Mouse (Mus musculus) retina, postnatal 1 day (tissue): ENCODE data around the gene Adam21.

Source experiments
- DNase-seq: peaks from one replicate; pipeline ENCODE4 v3.0.0-alpha.2; 2012

The Adam21 gene

DNA sequence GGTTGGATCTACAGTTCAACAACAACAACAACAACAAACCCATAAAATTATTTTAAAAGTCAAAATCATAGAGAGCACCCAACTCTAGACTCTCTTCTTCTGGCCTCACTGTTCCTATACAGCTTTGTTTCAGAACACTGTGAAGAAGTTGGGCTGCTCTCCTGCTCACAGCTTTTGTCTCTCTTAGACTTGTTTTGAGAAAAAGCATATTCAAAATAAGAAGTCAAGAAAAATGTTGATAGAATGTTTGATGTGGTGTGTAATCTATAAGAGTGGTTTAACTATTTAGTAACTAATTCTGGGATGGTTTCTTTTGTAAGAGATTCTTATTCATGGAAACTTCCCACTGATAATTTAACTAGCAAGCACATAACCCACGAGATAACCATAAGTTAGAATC is at the start of gene Adam21:
TSS of gene Adam21 (minus strand) at position 101 of the 400 bp plus-strand sequence.
- no peak for DNase-seq

DNA sequence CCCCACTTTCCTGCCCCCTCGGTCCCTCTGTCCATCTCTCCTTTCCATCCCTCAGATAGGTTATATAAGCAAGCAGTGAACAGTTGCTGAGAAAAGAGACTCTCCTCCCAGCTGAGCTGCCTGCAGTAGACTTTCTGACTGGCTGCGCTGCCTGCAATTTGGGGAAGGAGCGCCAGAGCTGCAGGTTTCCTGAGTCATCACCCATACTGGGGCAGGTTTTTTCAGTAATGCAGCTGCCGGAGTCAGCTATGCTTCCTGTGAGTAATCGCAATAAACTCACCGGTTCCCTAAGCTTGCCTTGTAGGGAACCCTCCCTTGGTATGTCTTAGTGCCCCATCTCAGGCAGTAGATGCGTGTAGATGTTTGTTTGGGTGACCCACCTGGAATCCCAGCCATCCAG is 48.7 kb upstream of the Adam21 start:
- no peak for DNase-seq

GRCm38 (mm10) chr12:81615807-81616206 is 47.5 kb upstream of the Adam21 start:
- no peak for DNase-seq

DNA sequence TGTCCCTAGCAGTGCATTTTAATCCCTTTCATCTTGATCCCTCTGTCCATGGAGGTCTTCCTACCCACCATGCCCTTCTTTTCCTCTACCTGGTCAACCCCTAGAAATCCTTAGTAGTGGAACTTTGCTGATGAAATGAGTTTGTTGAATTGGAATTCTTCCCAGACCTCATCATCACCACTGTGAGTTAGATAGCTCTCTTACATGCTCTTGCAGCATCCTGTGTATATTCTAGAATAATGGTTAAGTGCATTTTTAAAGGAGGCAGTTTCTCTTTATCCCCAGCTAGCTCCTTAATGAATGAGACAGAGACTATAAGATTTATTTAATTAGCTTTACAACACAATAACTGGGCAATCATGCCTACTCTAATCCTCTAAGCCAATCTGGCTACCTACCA is 41.2 kb upstream of the Adam21 start:
- no peak for DNase-seq

GRCm38 (mm10) chr12:81604995-81605784 is 36.9 kb upstream of the Adam21 start:
- no peak for DNase-seq

DNA sequence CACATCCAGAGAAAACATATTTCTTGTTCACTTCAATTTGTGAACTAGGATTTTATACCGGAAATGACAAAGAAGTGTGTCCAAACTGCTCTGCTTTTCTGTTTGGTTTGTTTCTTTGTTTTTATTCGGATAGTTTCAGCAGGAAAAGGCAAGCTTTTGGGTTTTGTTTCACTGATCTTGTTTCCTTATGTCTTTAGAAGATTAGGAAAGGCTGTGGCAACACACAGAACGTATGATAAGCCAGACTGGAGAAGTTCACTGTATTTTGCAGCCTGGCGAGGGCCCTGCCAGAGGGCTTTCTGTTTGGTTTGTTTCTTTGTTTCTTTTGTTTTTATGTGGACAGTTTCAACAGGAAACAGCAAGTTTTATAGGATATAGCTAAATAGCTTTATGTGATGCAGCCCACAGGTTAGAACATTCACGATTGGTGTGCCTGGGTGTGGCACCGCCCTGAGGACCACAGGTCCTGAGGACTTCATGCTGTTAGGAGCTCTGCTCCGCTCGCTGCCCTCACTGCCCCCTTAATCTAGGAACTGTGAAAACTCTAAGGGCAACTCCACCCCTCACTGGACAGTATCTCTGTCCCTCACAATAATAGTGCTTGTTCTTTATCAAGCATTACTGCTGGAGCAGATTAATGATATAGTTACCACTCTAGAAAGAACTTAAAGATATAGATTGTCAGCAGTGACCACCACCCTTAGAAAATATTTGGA is 28.4 kb upstream of the Adam21 start:
- no peak for DNase-seq

- DNase-seq: peak; percentile 99
These were observed 26.8 kb upstream of the Adam21 start, which contains the start of gene Med6 for GRCm38 (mm10) chr12:81594902-81595671. Gene Med6, minus strand, starts transcription at chr12:81595008.

DNA sequence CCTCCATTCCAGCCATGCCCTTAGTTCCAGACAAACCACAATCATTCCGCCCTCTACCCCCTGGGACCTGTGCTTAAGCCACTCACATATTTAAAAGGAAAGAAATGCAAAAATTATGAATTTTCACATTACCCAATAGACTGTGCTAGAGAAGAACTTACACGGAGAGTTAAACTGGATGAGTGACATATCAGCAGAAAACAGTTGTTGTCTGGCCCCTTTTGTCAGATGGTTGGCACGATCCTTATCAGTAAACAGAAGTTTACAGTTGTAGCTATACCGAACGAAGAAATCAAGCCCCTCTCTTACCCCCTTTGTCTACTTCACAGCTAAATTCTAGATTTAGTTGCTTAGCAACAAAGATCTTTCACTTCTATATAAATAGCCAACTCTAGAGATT is 343 bp downstream of the Adam21 start:
- DNase-seq: no peak

DNA sequence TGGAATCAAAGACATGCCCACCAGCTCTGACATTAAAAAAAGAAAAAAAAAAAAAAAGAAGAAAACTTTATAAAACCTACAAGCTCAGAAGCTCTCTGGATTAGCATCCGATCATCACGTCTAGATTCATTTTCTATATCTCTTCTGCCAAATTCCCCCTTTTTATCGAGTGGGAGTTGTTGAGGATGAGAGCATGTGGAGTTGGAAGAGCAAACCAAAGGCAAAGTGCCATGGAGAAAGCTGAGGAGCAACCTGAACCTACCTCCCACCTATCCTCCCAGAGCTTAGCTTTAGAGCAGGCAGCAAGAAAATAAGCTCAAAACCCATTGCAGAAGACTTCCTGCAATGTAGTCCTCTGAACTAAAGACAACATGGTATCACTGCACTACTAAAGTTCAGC is 4.1 kb downstream of the Adam21 start:
- no peak for DNase-seq

DNA sequence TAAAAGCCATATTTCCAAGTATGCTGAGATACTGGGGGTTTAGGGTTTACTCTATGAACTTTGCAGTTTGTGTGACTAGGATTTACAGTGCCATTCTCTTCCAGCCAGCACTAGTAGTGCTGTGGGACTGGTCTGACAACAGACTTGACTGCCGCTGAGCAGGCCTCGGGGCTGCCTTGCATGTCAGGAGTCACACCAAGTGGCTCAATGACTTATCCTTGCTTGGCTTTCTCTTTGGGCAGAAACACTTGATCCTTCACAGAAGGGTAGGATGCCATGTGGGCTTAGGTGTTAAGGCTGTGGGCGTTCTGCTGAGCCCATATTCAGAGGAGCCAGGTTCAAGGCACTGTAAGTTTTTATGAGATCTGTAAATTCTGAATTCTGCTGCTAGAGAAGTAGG is 19.0 kb downstream of the Adam21 start:
- no peak for DNase-seq

- no peak for DNase-seq
These were observed 21.1 kb downstream of the Adam21 start for GRCm38 (mm10) chr12:81547163-81547562.

GRCm38 (mm10) chr12:81533029-81533419 is 35.2 kb downstream of the Adam21 start:
- DNase-seq: no peak

DNA sequence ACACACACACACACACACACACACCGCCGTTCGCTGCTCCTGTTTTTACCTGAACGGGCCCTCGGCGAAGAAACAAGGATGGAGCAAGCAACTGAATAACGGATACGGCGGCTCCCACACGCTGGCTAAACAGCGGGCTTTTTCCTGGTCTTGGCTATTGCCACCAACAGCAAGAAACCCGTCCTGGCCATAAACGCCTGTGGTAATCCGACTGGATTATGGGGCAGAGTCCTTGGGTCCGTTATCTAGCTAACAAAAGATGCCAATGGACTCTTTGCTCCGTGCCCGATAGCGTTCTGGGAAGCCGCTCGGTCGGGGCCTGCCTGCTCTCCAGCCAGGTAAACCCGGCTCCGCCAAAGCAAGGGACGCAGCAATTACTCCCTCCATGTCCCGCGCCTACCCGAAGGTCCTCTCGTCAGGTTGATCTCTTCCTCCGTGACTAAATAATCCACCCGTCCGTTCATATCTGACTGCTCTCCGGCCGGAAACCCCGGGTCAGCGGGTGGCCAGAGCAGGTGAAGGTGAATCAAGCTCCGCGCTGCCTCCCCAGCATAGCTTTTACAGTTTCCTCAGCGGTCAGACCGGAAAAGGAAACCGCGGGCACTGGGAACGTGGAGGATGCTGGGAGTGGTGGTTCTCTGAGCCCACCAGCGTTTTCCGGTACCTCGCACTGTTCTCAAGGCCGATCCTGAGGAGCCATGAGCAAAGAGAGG is 35.8 kb downstream of the Adam21 start, which contains the start of the genes Gm20498 and Synj2bp:
TSS of gene Gm20498 (minus strand) at position 590 of the 713 bp plus-strand sequence.
TSS of gene Synj2bp (minus strand) at position 596 of the 713 bp plus-strand sequence.
- peak; percentile 91 for DNase-seq

GRCm38 (mm10) chr12:81530587-81530986 is 37.7 kb downstream of the Adam21 start:
- peak; percentile 10 for DNase-seq
